Mouse (Mus musculus): Measurements from ENCODE around the gene Jazf1.

DNA sequence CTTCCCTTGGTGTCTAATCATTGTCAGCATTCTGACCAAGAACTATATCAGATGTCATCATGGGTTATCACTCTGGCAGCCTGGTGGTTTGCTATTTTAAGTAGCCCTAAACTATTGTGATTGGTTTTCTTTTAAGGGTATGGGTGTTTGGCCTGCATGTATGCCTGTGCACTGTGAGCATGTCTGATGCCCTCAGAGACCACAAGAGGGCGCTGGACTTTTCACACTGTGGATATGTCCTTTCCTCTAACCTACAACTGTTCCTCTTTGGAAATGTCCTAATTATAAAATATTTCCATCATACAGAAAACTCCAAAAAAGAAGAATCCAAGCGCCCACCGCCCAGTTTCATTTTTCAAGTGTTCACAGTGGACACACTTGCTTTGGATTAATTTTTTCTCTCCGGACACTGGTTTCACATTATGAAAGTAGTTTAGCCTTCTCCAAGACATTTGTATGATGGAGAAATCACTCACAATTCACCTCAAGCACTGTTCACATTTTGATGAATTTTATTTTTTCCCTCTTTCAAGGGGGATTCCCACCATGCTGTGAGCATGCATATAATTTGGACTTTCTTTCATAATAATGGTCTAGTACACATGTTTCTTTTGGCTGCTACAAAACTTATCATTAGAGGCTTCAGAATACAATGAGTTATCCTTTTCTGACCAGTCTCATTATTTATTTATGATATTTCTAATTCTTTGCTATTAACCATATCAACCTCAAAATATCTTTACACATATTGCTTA, 35.5 kb downstream of the Jazf1 start:
- TF ChIP-seq CTCF (conservative IDR thresholded peaks at IDR 0.05 in 1 of 2, IDR thresholded peaks at IDR 0.05 in 1 of 2; ENCODE audit: low read depth in 2 of 2, low read length in 2 of 2): peak; percentile 53 to 69
- TF ChIP-seq MAFK (IDR thresholded peaks at IDR 0.05; ENCODE audit: insufficient replicate concordance, low read length): no peak
